Mouse (Mus musculus) midbrain, embryonic 12.5 days (tissue): Measurements from ENCODE around the gene Ice2. TPM values are rescaled to one million over a fixed set of nuclear protein-coding genes. Genes with fewer than 3 reads are reported as not detected.

Experiments
- ATAC-seq: fragments of 200-750 bp; cut with Nextera tagmentation; 2 replicates; pipeline ENCODE4 v1.8.0; 2017; ENCODE audit warnings: low read depth, moderate TSS enrichment, moderate library complexity; ENCODE audit not compliant: low FRiP score
- H3K27ac ChIP-seq: fragments of 300-500 bp; sonication (generic); replicated peaks from 2 replicates; pipeline ENCODE4 v1.5.1; 2016; ENCODE audit warnings: mild to moderate bottlenecking
- H3K27me3 ChIP-seq: fragments of 300-500 bp; sonication (generic); 2 replicates; pipeline ENCODE4 v1.6.1; 2016; ENCODE audit warnings: mild to moderate bottlenecking
- H3K36me3 ChIP-seq: fragments of 300-500 bp; sonication (generic); 2 replicates; pipeline ENCODE4 v1.6.1; 2016
- H3K4me1 ChIP-seq: fragments of 300-500 bp; sonication (generic); 2 replicates; pipeline ENCODE4 v1.6.1; 2016
- H3K4me2 ChIP-seq: fragments of 300-500 bp; sonication (generic); replicated peaks from 2 replicates; pipeline ENCODE4 v1.6.1; 2016; ENCODE audit warnings: mild to moderate bottlenecking, moderate library complexity
- H3K4me3 ChIP-seq: fragments of 300-500 bp; sonication (generic); 2 replicates; pipeline ENCODE4 v1.5.1; 2016; ENCODE audit warnings: mild to moderate bottlenecking
- H3K9ac ChIP-seq: fragments of 300-500 bp; sonication (generic); replicated peaks from 2 replicates; pipeline ENCODE4 v1.6.1; 2016; ENCODE audit warnings: mild to moderate bottlenecking, moderate library complexity
- H3K9me3 ChIP-seq: fragments of 300-500 bp; sonication (generic); 2 replicates; pipeline ENCODE4 v1.6.1; 2016; ENCODE audit warnings: mild to moderate bottlenecking
- WGBS: fragments of 180-500 bp; shearing (Covaris S2); methylation state at CpG from one replicate; pipeline ENCODE4 v1.1.7; 2016; 5-methylcytosine and 5-hydroxymethylcytosine counted together
- polyA plus RNA-seq: library from polyadenylated mRNA; unstranded; fragments of >200 nt; fragmentation: Nextera tagmentation; extraction: Ambion mirVana; gene quantifications from 2 replicates; pipeline ENCODE4 v1.2.1, GENCODE M21; 2016

Gene Ice2
- 18.5 and 20.0 TPM in 2 replicates for polyA plus RNA-seq

DNA sequence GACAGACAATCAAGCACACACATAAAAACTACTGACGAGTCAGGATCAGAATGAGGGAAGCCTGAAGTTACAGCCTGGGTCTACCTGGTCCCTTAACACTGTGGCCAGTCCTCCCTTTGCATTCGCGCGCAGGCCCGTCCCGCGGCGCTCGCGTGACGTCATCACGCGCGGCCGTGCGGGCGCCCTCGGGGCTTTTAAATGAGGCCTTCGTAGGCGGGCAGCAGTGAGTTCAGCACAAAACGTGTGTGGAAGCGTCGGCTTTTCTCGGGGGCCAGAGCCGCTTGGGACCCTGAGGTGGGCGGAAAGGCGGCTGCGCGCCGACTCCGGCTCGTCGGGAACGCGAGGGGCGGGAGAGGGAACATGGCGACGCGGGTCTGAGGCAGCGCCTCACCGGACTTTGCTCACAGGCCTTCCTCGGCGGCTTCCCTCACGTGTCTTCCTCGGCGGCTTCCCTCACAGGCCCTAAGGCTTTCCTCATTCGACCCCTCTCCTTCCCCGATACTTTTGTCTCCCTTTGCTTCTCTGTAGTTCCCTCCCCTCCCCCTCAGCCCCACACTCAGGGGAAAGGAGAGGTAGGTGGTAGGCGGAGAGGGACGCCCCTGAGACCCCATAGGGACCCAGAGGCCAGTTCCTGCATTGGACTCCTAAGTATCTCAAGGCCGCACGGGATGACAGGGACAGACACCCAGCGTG is at the start of gene Ice2:
Gene Ice2, plus strand, starts transcription at position 147 of the 693 bp plus-strand sequence.
- no peaks in the 10 kb centered on the region for H3K27me3 ChIP-seq
- H3K9me3 ChIP-seq, result no peaks in the 10 kb centered on the region
- H3K36me3 ChIP-seq, result 0 out of 2 replicates have a peak, but pooled peaks cover 4% of the 10 kb centered on the region
- peak within 1 kb of the TSS; percentile 94 for H3K4me2 ChIP-seq
- under 1% methylated on average over 53 of the region's 53 CpGs for WGBS
- ATAC-seq, result peak; percentile 89
- H3K9ac ChIP-seq, result peak within 1 kb of the TSS; percentile 82
- peak within 1 kb of the TSS; percentile 90 for H3K27ac ChIP-seq
- peaks cover 10% of the 10 kb centered on the region for H3K4me1 ChIP-seq
- peak within 1 kb of the TSS; percentile 81 for H3K4me3 ChIP-seq

DNA sequence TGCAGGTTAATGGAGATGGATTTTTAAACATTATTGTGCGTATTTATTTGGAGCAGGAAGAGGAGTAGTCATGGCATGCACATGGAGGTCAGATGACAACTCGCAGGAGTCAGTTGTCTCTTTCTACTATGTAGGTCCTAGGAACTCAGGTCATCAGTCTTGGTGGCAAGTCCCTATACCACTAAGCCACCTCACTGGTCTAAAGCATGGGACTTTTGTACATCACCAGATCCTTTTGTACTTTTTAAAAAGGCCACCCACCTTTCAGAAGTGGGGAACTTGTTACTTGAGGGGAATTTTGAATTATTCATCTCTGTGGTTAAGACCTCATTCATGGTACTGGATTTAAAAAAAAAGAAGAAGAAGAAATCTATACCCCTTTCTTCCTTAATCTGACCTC is 48.2 kb upstream of the Ice2 start:
- Histone ChIP-seq H3K4me1 (peaks cover 3% of the 10 kb centered on the region; the same call in 1 of the 2 replicates), H3K4me3 (no peak overlapping the region), H3K36me3 (no peaks in the 10 kb centered on the region), H3K9ac (no peak overlapping the region), H3K4me2 (no peak overlapping the region), H3K9me3 (no peaks in the 10 kb centered on the region), H3K27me3 (no peaks in the 10 kb centered on the region), H3K27ac (no peak overlapping the region)
- WGBS, result 92% methylated on average over 2 of the region's 2 CpGs
- ATAC-seq, result no peak

DNA sequence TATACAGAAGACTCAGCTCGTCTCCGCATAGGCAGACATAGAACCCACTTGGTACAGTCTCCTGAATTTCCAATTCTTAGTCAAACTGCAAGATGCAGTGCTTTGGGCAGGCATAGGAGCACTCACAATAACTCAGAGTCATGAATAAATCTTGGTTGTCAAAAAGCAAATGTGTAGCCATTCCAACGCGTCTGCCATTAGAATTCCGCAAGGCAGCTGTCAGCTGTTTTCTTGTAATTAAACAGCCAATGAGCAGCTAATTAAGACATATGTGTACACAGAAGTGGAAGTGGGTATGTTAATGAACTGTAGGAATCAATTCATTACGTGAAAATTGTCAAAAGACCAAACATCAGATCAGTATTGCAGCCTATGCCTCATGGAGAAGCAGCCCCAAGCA is 43.5 kb upstream of the Ice2 start:
- H3K4me1 ChIP-seq, result peaks cover 11% of the 10 kb centered on the region
- no peak overlapping the region for H3K9ac ChIP-seq
- no peak overlapping the region for H3K27ac ChIP-seq
- H3K9me3 ChIP-seq, result no peaks in the 10 kb centered on the region
- ATAC-seq, result no peak
- WGBS, result 87% methylated on average over 6 of the region's 6 CpGs
- H3K27me3 ChIP-seq, result no peaks in the 10 kb centered on the region
- no peak overlapping the region for H3K4me2 ChIP-seq
- H3K36me3 ChIP-seq, result no peaks in the 10 kb centered on the region
- no peak overlapping the region for H3K4me3 ChIP-seq

DNA sequence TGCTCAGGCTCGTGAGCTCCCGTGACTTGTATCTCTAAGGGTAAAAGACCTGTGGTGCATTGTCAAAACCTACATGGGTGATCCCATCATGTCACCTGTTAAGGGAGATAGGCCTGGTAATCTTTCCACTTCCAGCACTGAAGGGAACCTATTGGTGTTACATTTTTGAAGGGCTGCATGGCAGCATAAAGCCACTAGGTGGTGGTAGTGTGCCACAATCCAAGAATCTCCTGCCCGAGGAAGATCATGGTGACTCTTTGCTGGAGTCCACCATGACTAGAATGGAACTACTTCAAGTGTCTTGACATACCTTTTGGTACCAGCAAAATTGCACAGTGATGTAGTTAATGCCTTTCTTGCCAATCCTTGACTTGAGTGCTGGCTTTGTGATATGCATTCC is 39.9 kb upstream of the Ice2 start:
- 31% methylated on average over 3 of the region's 3 CpGs for WGBS

DNA sequence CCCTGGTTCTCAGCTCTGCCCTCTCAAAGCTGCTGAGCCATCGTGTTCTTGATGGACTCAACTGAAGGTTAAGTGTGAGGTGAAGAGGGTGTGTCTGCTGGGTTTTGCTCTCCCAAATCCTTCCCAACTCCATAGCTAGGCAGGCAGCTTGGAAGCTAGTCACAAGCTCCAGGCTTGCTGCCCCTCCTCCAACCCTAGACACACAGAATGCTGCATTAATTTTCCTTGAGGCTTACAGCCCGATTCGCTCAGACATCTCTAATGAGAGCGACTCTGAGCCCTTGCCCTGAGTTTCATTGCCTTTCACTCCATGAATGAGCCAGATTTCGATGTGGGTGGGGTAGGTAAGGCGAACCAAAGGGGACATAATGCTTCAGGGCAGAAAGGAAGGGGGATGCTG is 38.9 kb upstream of the Ice2 start:
- WGBS, result 61% methylated on average over 6 of the region's 6 CpGs
- Histone ChIP-seq H3K4me3 (no peak overlapping the region), H3K27me3 (no peaks in the 10 kb centered on the region), H3K9me3 (no peaks in the 10 kb centered on the region), H3K4me1 (peaks cover 11% of the 10 kb centered on the region), H3K27ac (no peak overlapping the region), H3K9ac (no peak overlapping the region), H3K4me2 (no peak overlapping the region), H3K36me3 (no peaks in the 10 kb centered on the region)
- no peak for ATAC-seq

More for the DNA sequence above, 39.9 kb upstream of the Ice2 start:
- H3K27ac ChIP-seq, result no peak overlapping the region
- no peaks in the 10 kb centered on the region for H3K27me3 ChIP-seq
- no peaks in the 10 kb centered on the region for H3K36me3 ChIP-seq
- H3K9me3 ChIP-seq, result no peaks in the 10 kb centered on the region
- no peak overlapping the region for H3K4me2 ChIP-seq
- no peak overlapping the region for H3K9ac ChIP-seq
- H3K4me3 ChIP-seq, result no peak overlapping the region
- H3K4me1 ChIP-seq, result peaks cover 11% of the 10 kb centered on the region
- ATAC-seq, result no peak

DNA sequence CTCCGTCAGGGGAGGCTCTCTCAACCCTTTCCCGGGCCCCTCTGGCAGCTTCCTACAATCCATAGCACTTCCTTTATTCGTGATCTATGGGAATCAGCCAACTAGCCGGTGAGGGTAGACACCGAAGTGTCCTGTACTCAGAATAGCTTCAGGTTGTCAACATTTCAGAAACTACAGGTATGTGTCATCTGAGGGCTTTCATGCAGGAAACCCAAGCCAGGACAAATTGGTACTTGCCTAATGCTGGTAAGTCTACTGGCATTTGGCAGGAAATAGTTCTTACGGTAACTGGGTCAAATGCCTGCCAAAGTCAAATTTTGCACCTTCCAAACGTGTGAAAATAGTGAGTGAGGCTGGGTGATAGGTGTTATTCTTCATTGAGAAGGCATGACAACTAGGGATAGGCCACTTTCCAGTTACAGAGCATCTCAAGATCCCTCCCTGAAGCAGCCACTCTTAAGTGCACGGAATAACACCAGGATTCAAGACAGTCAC is 35.7 kb upstream of the Ice2 start:
- H3K4me1 ChIP-seq, result peaks cover 11% of the 10 kb centered on the region
- H3K9me3 ChIP-seq, result no peaks in the 10 kb centered on the region
- no peak overlapping the region for H3K27ac ChIP-seq
- H3K36me3 ChIP-seq, result no peaks in the 10 kb centered on the region
- H3K4me3 ChIP-seq, result no peak overlapping the region
- no peak overlapping the region for H3K9ac ChIP-seq
- WGBS, result 93% methylated on average over 8 of the region's 8 CpGs
- H3K4me2 ChIP-seq, result no peak overlapping the region
- no peaks in the 10 kb centered on the region for H3K27me3 ChIP-seq
- ATAC-seq, result no peak

DNA sequence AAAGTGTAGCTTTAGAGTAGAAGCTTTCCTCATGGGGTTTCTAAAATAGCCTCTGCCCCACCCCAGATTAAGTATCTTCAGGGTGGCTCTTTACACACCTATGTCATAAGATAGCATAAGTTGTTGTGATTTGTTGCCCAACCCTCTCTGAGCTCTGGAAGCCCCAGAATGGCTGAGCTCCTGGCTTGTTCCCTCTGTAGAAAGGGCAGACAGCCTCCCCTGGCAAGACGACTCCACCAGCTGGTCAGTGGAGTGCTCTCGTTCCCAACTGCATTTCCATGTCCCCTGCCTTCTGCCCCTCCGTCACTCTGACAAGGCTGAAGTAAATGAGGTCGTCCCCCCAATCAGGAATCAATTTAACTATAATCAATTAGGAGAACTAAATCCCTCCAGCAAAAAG is 34.9 kb upstream of the Ice2 start:
- WGBS, result 49% methylated on average over 4 of the region's 4 CpGs
- no peaks in the 10 kb centered on the region for H3K36me3 ChIP-seq
- no peaks in the 10 kb centered on the region for H3K9me3 ChIP-seq
- H3K27ac ChIP-seq, result no peak overlapping the region
- H3K4me3 ChIP-seq, result no peak overlapping the region
- H3K9ac ChIP-seq, result no peak overlapping the region
- peaks cover 11% of the 10 kb centered on the region for H3K4me1 ChIP-seq
- ATAC-seq, result no peak
- no peaks in the 10 kb centered on the region for H3K27me3 ChIP-seq
- no peak overlapping the region for H3K4me2 ChIP-seq

DNA sequence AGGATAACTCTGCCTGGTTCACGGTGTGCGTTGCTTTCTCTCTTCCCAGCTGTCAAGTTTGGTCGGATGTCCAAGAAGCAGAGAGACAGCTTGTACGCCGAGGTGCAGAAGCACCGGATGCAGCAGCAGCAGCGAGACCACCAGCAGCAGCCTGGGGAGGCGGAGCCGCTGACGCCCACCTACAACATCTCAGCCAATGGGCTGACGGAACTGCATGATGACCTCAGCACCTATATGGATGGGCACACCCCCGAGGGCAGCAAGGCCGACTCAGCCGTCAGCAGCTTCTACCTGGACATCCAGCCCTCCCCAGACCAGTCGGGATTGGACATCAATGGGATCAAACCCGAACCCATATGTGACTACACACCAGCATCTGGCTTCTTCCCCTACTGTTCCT is 33.6 kb upstream of the Ice2 start:
- Histone ChIP-seq H3K27ac (no peak overlapping the region), H3K4me3 (no peak overlapping the region), H3K4me2 (0 out of 2 replicates have a peak overlapping the region, but pooled peaks have one; percentile 2)

DNA sequence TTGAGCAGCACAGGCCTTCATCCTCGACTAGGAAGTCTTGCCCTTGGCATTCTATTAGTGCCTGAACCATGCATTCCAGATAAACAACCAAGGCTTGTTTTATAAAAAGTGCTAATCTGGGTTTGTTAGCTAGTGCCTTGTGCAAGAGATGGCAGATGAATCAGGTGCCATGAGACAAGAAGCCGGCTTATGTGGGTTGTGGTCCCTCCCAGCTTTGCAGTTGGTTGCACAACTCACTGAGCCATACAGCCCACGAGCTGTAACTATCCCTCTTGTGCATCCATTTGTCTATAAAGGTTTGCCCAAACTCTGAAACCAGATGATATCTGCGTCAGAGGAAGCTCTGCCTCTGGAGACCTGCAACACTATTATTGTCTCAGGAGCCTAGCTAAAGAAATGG is 30.7 kb upstream of the Ice2 start:
- Histone ChIP-seq H3K9ac (no peak overlapping the region), H3K36me3 (no peaks in the 10 kb centered on the region), H3K4me2 (no peak overlapping the region), H3K27me3 (no peaks in the 10 kb centered on the region), H3K4me3 (no peak overlapping the region), H3K4me1 (no peaks in the 10 kb centered on the region; the same call in 1 of the 2 replicates), H3K27ac (no peak overlapping the region), H3K9me3 (no peaks in the 10 kb centered on the region)
- 81% methylated on average over 4 of the region's 4 CpGs for WGBS
- no peak for ATAC-seq

More for the DNA sequence above, 33.6 kb upstream of the Ice2 start:
- WGBS, result 54% methylated on average over 16 of the region's 16 CpGs
- no peak overlapping the region for H3K9ac ChIP-seq
- no peaks in the 10 kb centered on the region for H3K27me3 ChIP-seq
- no peak for ATAC-seq
- peaks cover 1% of the 10 kb centered on the region for H3K4me1 ChIP-seq
- no peaks in the 10 kb centered on the region for H3K9me3 ChIP-seq
- no peaks in the 10 kb centered on the region for H3K36me3 ChIP-seq

DNA sequence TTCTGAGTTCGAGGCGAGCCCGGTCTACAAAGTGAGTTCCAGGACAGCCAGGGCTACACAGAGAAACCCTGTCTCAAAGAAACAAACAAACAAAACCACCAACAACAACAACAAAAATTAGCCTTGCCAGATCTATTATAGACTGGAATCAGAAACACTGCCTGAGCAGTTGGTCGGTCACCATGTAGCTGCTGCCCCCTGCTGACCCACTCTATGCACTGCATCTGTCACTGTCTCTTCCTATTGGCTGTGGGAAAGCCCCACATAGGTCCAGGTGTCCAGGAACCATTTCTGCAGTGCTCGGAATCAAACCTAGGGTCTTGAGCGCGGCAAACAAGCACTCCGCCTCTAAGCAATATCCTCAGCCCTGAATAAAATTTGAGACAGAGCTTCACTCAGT is 29.6 kb upstream of the Ice2 start:
- WGBS, result 74% methylated on average over 8 of the region's 8 CpGs

DNA sequence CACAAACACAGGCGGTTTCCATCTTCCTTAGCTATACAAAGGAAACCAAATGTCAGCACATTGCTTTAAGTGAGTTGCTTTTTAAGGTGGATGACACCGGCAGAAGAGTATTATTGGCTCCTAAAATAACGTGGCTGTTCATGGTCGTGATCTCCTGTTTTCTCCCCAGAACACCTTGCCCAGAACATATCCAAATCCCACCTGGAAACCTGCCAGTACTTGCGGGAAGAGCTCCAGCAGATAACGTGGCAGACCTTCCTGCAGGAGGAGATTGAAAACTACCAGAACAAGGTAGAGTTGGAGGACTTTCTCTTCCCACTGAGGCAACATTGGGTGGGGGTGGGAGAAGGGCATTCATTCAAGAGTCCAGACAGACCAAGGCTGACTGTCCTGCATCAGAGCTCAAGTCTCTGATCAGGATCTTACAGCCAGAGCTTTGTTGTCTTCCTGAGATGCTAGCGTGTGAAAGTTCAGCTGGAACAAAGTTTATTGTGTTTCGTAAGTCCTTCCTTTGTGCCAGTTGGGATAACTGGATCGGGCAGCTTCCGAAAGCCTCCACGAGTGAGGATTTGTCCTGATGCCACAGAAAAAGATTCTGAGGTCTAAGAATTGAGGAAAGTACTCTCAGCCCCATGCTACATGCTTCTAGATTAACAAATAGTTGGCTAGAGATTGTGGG is 26.5 kb upstream of the Ice2 start:
- H3K27ac ChIP-seq, result no peak overlapping the region
- peaks cover 7% of the 10 kb centered on the region; the same call in 1 of the 2 replicates for H3K4me1 ChIP-seq
- no peak overlapping the region for H3K4me3 ChIP-seq
- H3K9ac ChIP-seq, result no peak overlapping the region
- no peaks in the 10 kb centered on the region for H3K27me3 ChIP-seq
- no peaks in the 10 kb centered on the region for H3K36me3 ChIP-seq
- no peak overlapping the region for H3K4me2 ChIP-seq
- WGBS, result 86% methylated on average over 11 of the region's 11 CpGs
- ATAC-seq, result no peak
- no peaks in the 10 kb centered on the region for H3K9me3 ChIP-seq

More for the DNA sequence above, 29.6 kb upstream of the Ice2 start:
- Histone ChIP-seq H3K36me3 (no peaks in the 10 kb centered on the region), H3K27ac (no peak overlapping the region), H3K27me3 (no peaks in the 10 kb centered on the region), H3K9ac (no peak overlapping the region), H3K9me3 (no peaks in the 10 kb centered on the region), H3K4me1 (peaks cover 7% of the 10 kb centered on the region), H3K4me2 (no peak overlapping the region), H3K4me3 (no peak overlapping the region)
- no peak for ATAC-seq

DNA sequence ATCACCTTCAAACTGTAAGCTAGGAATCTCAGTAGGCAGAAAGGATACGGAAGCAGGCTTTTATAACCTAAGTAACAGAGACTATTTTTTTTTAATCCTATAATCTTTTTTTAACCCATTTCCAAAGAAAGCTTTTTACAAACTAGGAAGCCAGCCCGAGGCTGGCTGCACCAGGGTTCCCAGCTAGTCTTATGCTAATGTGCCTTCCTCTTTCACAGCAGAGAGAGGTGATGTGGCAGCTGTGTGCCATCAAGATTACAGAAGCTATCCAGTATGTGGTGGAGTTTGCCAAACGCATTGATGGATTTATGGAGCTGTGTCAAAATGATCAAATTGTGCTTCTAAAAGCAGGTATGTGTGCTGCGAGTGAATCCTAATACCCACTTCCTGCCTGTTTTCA is 24.8 kb upstream of the Ice2 start:
- ATAC-seq, result no peak
- no peak overlapping the region for H3K27ac ChIP-seq
- H3K9ac ChIP-seq, result no peak overlapping the region
- H3K27me3 ChIP-seq, result no peaks in the 10 kb centered on the region
- no peaks in the 10 kb centered on the region; the same call in 1 of the 2 replicates for H3K36me3 ChIP-seq
- H3K4me3 ChIP-seq, result no peak overlapping the region
- 26% methylated on average over 4 of the region's 4 CpGs for WGBS
- H3K9me3 ChIP-seq, result no peaks in the 10 kb centered on the region
- no peak overlapping the region for H3K4me2 ChIP-seq
- peaks cover 7% of the 10 kb centered on the region; the same call in 1 of the 2 replicates for H3K4me1 ChIP-seq
